Mouse (Mus musculus): ENCODE data around the gene Nkx2-1.

Gene Nkx2-1

GRCm38 (mm10) chr12:56521106-56521840 is 15.4 kb downstream of the Nkx2-1 start:
- no peak for DNase-seq

- no peak for DNase-seq
These were observed 16.2 kb downstream of the Nkx2-1 start for GRCm38 (mm10) chr12:56520396-56521105.

- no peak for DNase-seq
These were observed 16.9 kb downstream of the Nkx2-1 start for GRCm38 (mm10) chr12:56519738-56520191.

- no peak for DNase-seq
These were observed 17.5 kb downstream of the Nkx2-1 start for GRCm38 (mm10) chr12:56519071-56519737.

GRCm38 (mm10) chr12:56518221-56518620 is 18.5 kb downstream of the Nkx2-1 start:
- DNase-seq: no peak

GRCm38 (mm10) chr12:56514831-56515230 is 21.9 kb downstream of the Nkx2-1 start:
- no peak for DNase-seq

- DNase-seq: no peak
These were observed 28.3 kb downstream of the Nkx2-1 start for GRCm38 (mm10) chr12:56508413-56508812.

- DNase-seq: no peak
These were observed 49.7 kb downstream of the Nkx2-1 start for GRCm38 (mm10) chr12:56487046-56487445.

- no peak for DNase-seq
These were observed 54.1 kb downstream of the Nkx2-1 start for GRCm38 (mm10) chr12:56482606-56483005.
